Mouse (Mus musculus): ENCODE measurements around the gene Gm19410.

Gm19410 gene

DNA sequence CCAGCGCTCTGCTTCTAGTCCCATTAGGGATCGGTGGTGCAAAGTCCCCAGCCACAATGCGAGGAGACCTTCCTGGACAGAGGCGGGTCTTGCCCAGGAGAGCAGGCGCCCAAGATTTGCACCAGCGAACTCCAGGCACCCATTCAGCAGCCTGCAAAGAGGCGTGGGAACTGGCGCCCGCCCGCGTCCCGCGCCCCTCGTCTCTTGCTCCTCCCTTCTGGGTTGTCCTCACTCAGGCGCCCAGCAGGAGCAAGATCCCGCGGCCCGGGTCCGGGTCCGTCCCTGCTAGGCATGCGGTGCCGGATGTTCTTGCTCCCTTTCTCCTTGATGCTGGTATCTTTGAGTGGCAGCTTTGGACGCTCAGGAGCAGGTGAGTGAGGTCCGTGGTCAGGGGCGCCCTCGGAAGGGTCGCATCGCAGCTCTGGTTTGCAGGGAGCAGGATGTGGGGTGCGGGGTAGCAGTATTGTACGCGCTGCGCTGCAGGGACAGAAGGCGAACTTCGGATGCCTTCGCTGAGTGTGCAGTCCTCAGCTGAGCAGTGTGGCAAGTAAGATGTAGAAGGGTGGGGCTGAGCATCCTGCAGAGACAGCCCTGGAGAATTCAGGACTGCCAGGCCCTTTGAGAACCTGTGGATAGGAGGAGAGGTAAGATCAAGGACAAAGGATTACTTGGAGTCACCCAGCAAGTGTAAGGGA lies at the start of gene Gm19410:
Gene Gm19410, plus strand, starts transcription at position 292 of the 695 bp plus-strand sequence.
- DNase-seq (ENCODE audit: low spot score in 2 of 2) = no peak

DNA sequence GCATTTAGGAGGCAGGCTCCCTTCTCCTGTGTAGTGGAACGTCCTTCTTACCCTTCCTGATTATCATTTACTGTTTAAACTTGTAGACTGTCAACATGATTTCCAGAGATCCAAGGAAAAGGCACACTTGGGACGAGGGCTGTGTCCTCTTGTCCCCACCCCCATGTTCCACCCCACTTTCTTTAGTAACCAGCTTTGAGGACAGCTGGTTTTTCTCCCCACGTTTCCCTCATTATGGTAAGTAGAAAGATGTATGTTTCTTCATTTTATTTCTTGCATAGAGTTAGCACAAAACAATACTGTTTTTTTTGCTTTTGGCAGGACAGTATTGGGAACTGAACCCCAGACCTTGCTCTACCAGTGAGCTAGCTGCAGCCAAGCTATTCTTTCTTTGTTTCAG lies 34.8 kb upstream of the Gm19410 start:
- DNase-seq (ENCODE audit: low spot score in 2 of 2) = no peak

DNA sequence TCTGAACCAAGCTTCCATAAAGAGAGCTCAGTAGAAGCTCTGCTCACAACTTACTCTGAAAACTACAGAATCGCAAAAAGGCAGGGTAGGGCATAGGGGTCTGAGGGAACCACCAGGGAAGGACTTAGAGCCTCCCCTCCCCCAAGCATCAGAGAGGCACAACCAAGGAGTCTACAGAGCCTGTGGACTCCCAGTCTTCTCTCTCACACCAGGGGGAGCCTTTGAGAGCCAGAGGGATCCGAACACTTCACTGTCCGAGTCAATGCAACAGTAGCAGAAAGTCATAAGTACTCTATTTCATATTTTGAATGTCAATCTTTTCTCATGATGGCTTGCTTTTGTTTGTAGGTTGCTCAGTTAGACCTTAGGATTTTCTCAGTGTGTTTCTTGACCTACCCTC lies 30.2 kb upstream of the Gm19410 start:
- no peak for DNase-seq (ENCODE audit: low spot score in 2 of 2)

DNA sequence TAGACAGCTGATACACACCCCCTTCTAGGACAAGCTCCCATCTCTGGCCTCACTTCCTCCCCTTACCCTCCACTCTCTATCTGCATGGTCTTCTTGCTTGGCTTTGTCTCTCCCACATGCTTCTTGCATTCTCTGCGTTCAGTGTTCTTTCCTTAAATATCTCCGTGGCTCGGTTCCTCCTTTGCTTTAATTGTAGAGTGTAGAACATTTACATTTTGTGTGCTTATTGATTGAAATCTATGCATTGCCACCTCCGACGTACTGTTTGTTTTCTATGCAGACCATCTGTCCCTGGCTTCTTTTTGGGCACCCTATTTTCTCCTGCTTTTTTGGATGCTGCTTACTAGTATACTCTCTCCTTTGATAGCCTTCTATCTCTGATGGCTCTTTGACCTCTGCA lies 9.4 kb upstream of the Gm19410 start:
- no peak for DNase-seq (ENCODE audit: low spot score in 2 of 2)

DNA sequence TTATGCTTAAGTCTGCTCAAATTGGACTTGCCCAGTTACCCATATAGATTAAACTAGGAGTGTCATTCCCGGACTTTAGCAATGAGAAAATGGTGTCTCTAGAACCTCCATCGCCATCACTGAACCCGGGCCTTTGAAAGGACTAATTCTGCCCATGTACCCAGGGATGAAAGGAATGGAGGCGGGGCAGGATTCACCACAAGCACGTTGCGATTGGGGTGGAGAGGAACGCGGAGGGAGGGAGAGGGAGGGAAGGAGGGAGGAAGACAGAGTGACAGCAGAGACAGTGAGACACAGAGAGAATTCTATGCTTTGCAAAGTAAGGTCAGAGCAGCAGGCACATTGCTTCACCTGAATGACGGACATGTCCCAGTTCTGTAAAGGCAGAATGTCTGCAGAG lies 570 bp upstream of the Gm19410 start:
- DNase-seq (ENCODE audit: low spot score in 2 of 2) = no peak

DNA sequence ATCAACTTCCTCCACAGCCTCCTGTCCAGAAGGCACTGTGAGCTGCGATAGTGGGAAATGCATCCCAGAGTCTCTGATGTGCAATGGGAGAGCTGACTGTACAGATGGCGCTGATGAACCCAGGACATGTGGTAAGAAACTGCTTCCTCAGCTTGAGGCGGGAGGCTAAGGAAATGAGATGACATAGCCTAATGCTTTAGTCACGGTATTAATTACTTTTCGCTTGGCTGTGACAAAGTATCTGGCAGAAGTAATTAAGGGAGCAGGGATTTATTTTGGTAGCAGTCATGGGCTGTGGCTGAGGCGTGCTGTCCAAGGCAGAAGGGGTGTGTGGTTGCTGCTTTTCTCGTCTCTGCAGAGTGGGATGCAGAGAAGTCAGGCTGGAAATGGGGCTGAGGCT lies 7.9 kb downstream of the Gm19410 start:
- DNase-seq (ENCODE audit: low spot score in 2 of 2) = no peak

Data from frontal cortex, postnatal 25 days (tissue).